Mouse (Mus musculus) heart, postnatal 0 days (tissue): ENCODE measurements around the gene Dguok. TPM values are rescaled to one million over a fixed set of nuclear protein-coding genes. Genes with fewer than 3 reads are reported as not detected.

Experiments used
- ATAC-seq: fragments of 200-750 bp; cut with Nextera tagmentation; 2 replicates; pipeline ENCODE4 v1.8.0; 2017; ENCODE audit warnings: low read depth, moderate number of reproducible peaks, moderate library complexity; ENCODE audit not compliant: insufficient read depth
- DNase-seq: peaks from one replicate; pipeline ENCODE4 v3.0.0-alpha.2; 2016; ENCODE audit warnings: low spot score
- H3K27ac ChIP-seq: fragments of 300-500 bp; sonication (generic); 2 replicates; pipeline ENCODE4 v1.5.1; 2014; ENCODE audit warnings: low read depth, mild to moderate bottlenecking
- H3K27me3 ChIP-seq: fragments of 300-500 bp; sonication (generic); 2 replicates; pipeline ENCODE4 v1.6.1; 2014; ENCODE audit warnings: low read length, mixed read lengths; ENCODE audit not compliant: control insufficient read depth, insufficient read depth
- H3K36me3 ChIP-seq: fragments of 300-500 bp; sonication (generic); replicated peaks from 2 replicates; pipeline ENCODE4 v1.6.1; 2014; ENCODE audit warnings: low read length, mixed read lengths; ENCODE audit not compliant: control insufficient read depth, insufficient read depth
- H3K4me1 ChIP-seq: fragments of 300-500 bp; sonication (generic); 2 replicates; pipeline ENCODE4 v1.6.1; 2014; ENCODE audit warnings: antibody characterized with exemption; ENCODE audit not compliant: control insufficient read depth, insufficient read depth
- H3K4me2 ChIP-seq: fragments of 300-500 bp; sonication (generic); 2 replicates; pipeline ENCODE4 v1.6.1; 2014; ENCODE audit warnings: low read depth, mild to moderate bottlenecking, low read length, moderate library complexity
- H3K4me3 ChIP-seq: fragments of 300-500 bp; sonication (generic); 2 replicates; pipeline ENCODE4 v1.5.1; 2014; ENCODE audit warnings: low read depth, low read length
- H3K9ac ChIP-seq: fragments of 300-500 bp; sonication (generic); replicated peaks from 2 replicates; pipeline ENCODE4 v1.6.1; 2014; ENCODE audit warnings: low read depth, low read length, mixed read lengths
- H3K9me3 ChIP-seq: fragments of 300-500 bp; sonication (generic); replicated peaks from 2 replicates; pipeline ENCODE4 v1.6.1; 2016; ENCODE audit warnings: low read length; ENCODE audit not compliant: control insufficient read depth
- CTCF ChIP-seq: IDR thresholded peaks from 2 replicates; pipeline ENCODE4 v1.5.1; 2016; ENCODE audit warnings: antibody characterized with exemption, control low read depth, low read depth
- EP300 ChIP-seq: IDR thresholded peaks from 2 replicates; pipeline ENCODE4 v1.6.1; 2016; ENCODE audit warnings: antibody characterized with exemption, low read depth
- WGBS: fragments of 180-500 bp; shearing (Covaris S2); extraction: QIAGEN DNeasy Blood & Tissue Kit; methylation state at CpG from one replicate; pipeline ENCODE4 v1.1.7; 2014; 5-methylcytosine and 5-hydroxymethylcytosine counted together
- polyA plus RNA-seq: library from polyadenylated mRNA; unstranded; fragments of >200 nt; fragmentation: Nextera tagmentation; extraction: Ambion mirVana; gene quantifications from 2 replicates; pipeline ENCODE4 v1.2.1, GENCODE M21; 2015
- total RNA-seq: library from RNA; depleted of rRNA; stranded (reverse); fragments of >200 nt; gene quantifications from 2 replicates; pipeline ENCODE4 v1.2.3, GENCODE M21; 2014; ENCODE audit warnings: low replicate concordance

Gene Dguok
- total and polyA plus RNA-seq, 2 experiments from 2014 or later = 25.2 to 51.7 TPM

GRCm38 (mm10) chr6:83521784-83522183, 15.0 kb upstream of the Dguok start:
- TF ChIP-seq EP300 (no peak), CTCF (no peak)
- no peak overlapping the region for H3K4me2 ChIP-seq
- ATAC-seq = no peak
- WGBS = 17% methylated on average over 6 of the region's 6 CpGs
- no peaks in the 10 kb centered on the region for H3K9me3 ChIP-seq
- H3K9ac ChIP-seq = no peak overlapping the region
- 0 out of 2 replicates have a peak, but pooled peaks cover 4% of the 10 kb centered on the region for H3K4me1 ChIP-seq
- no peaks in the 10 kb centered on the region for H3K36me3 ChIP-seq
- H3K4me3 ChIP-seq = no peak overlapping the region
- no peak for DNase-seq
- no peak overlapping the region for H3K27ac ChIP-seq
- no peaks in the 10 kb centered on the region for H3K27me3 ChIP-seq

- TF ChIP-seq CTCF (no peak), EP300 (no peak)
- no peak for ATAC-seq
- DNase-seq = no peak
- H3K27me3 ChIP-seq = no peaks in the 10 kb centered on the region
- H3K4me3 ChIP-seq = no peak overlapping the region
- no peaks in the 10 kb centered on the region for H3K36me3 ChIP-seq
- no peak overlapping the region for H3K9ac ChIP-seq
- 82% methylated on average over 3 of the region's 3 CpGs for WGBS
- H3K9me3 ChIP-seq = no peaks in the 10 kb centered on the region
- H3K4me2 ChIP-seq = no peak overlapping the region
- H3K27ac ChIP-seq = no peak overlapping the region
- 0 out of 2 replicates have a peak, but pooled peaks cover 4% of the 10 kb centered on the region for H3K4me1 ChIP-seq
These were observed 11.9 kb upstream of the Dguok start for GRCm38 (mm10) chr6:83518637-83519036.

GRCm38 (mm10) chr6:83515172-83515571, 8.4 kb upstream of the Dguok start:
- Histone ChIP-seq H3K4me2 (no peak overlapping the region), H3K4me3 (no peak overlapping the region), H3K36me3 (no peaks in the 10 kb centered on the region), H3K9ac (no peak overlapping the region), H3K27me3 (no peaks in the 10 kb centered on the region), H3K27ac (no peak overlapping the region), H3K9me3 (no peaks in the 10 kb centered on the region), H3K4me1 (no peaks in the 10 kb centered on the region)
- no peak for DNase-seq
- TF ChIP-seq CTCF = no peak
- TF ChIP-seq EP300 = no peak
- 68% methylated on average over 3 of the region's 3 CpGs for WGBS
- no peak for ATAC-seq

GRCm38 (mm10) chr6:83512495-83512894, 5.7 kb upstream of the Dguok start:
- WGBS = 16% methylated on average over 1 of the region's 1 CpGs
- no peak overlapping the region for H3K27ac ChIP-seq
- H3K36me3 ChIP-seq = no peaks in the 10 kb centered on the region
- TF ChIP-seq CTCF (peak; percentile 76), EP300 (no peak)
- no peaks in the 10 kb centered on the region for H3K27me3 ChIP-seq
- DNase-seq (no peak), ATAC-seq (no peak)
- no peak overlapping the region for H3K9ac ChIP-seq
- H3K4me1 ChIP-seq = no peaks in the 10 kb centered on the region
- no peak overlapping the region for H3K4me2 ChIP-seq
- no peak overlapping the region for H3K4me3 ChIP-seq
- H3K9me3 ChIP-seq = no peaks in the 10 kb centered on the region

- Histone ChIP-seq H3K36me3 (no peaks in the 10 kb centered on the region), H3K9me3 (no peaks in the 10 kb centered on the region), H3K4me1 (peaks cover 7% of the 10 kb centered on the region; the same call in 1 of the 2 replicates), H3K27ac (no peak overlapping the region), H3K4me3 (no peak overlapping the region), H3K27me3 (no peaks in the 10 kb centered on the region), H3K9ac (no peak overlapping the region), H3K4me2 (no peak overlapping the region)
- ATAC-seq (no peak), DNase-seq (no peak)
- TF ChIP-seq EP300 = no peak
- peak; percentile 41 for TF ChIP-seq CTCF
- 52% methylated on average over 2 of the region's 2 CpGs for WGBS
These were observed 3.4 kb upstream of the Dguok start for GRCm38 (mm10) chr6:83510210-83510609.

GRCm38 (mm10) chr6:83509442-83509841, 2.7 kb upstream of the Dguok start:
- peaks cover 7% of the 10 kb centered on the region; the same call in 1 of the 2 replicates for H3K4me1 ChIP-seq
- TF ChIP-seq CTCF (peak; percentile 31), EP300 (no peak)
- H3K4me3 ChIP-seq = no peak overlapping the region
- peak; percentile 13 for DNase-seq
- H3K27ac ChIP-seq = no peak overlapping the region
- no peaks in the 10 kb centered on the region for H3K36me3 ChIP-seq
- ATAC-seq = no peak
- H3K4me2 ChIP-seq = no peak overlapping the region
- WGBS = 26% methylated on average over 8 of the region's 8 CpGs
- H3K9me3 ChIP-seq = no peaks in the 10 kb centered on the region
- H3K9ac ChIP-seq = no peak overlapping the region
- H3K27me3 ChIP-seq = no peaks in the 10 kb centered on the region
